Mouse (Mus musculus) cerebellum, adult 9-11 months (tissue): ENCODE results near the gene Cct4.

ENCODE experiments used
- DNase-seq: peaks from one replicate; pipeline ENCODE4 v3.0.0; 2022

Gene Cct4

GRCm38 (mm10) chr11:23047663-23048582, 57.6 kb downstream of the Cct4 start:
- DNase-seq, result no peak

GRCm38 (mm10) chr11:23049642-23050041, 59.3 kb downstream of the Cct4 start:
- no peak for DNase-seq

GRCm38 (mm10) chr11:23052353-23052752, 62.0 kb downstream of the Cct4 start:
- no peak for DNase-seq
